Mouse (Mus musculus): ENCODE data around the gene Lrp3. TPM values are rescaled to one million over a fixed set of nuclear protein-coding genes. Genes with fewer than 3 reads are reported as not detected.

The Lrp3 gene
- polyA plus RNA-seq, 1 experiment from 2014 or later = 4.2 TPM

GRCm38 (mm10) chr7:35220694-35221365 lies 5.5 kb upstream of the Lrp3 start:
- no peaks in the 10 kb centered on the region; the same call in 1 of the 2 replicates for H3K4me1 ChIP-seq
- 66% methylated on average over 9 of the region's 9 CpGs for WGBS
- no peak overlapping the region for H3K27ac ChIP-seq
- no peak overlapping the region for H3K4me3 ChIP-seq
- H3K9me3 ChIP-seq = no peaks in the 10 kb centered on the region
- peaks cover 25% of the 10 kb centered on the region for H3K27me3 ChIP-seq (ENCODE audit: insufficient read depth, poor library complexity, severe bottlenecking)
- H3K36me3 ChIP-seq = no peaks in the 10 kb centered on the region
- no peak for DNase-seq (ENCODE audit: low spot score)

- Histone ChIP-seq H3K27me3 (ENCODE audit: insufficient read depth, poor library complexity, severe bottlenecking) (peaks cover 31% of the 10 kb centered on the region), H3K4me1 (peaks cover 18% of the 10 kb centered on the region), H3K36me3 (no peaks in the 10 kb centered on the region), H3K9me3 (no peaks in the 10 kb centered on the region), H3K27ac (0 out of 2 replicates have a peak overlapping the region, but pooled peaks have one; percentile 86), H3K4me3 (peak overlapping the region; percentile 73)
- WGBS = 49% methylated on average over 5 of the region's 5 CpGs
- DNase-seq (ENCODE audit: low spot score) = no peak
Measured at GRCm38 (mm10) chr7:35215731-35216130, 433 bp upstream of the Lrp3 start.

GRCm38 (mm10) chr7:35214442-35215222 lies 666 bp downstream of the Lrp3 start:
- Histone ChIP-seq H3K4me1 (peaks cover 18% of the 10 kb centered on the region), H3K27ac (peak overlapping the region; percentile 86), H3K27me3 (ENCODE audit: insufficient read depth, poor library complexity, severe bottlenecking) (peaks cover 31% of the 10 kb centered on the region), H3K4me3 (peak overlapping the region; percentile 73), H3K36me3 (no peaks in the 10 kb centered on the region), H3K9me3 (no peaks in the 10 kb centered on the region)
- DNase-seq (ENCODE audit: low spot score) = no peak
- 12% methylated on average over 77 of the region's 79 CpGs for WGBS

GRCm38 (mm10) chr7:35211791-35212190 lies 3.5 kb downstream of the Lrp3 start:
- H3K4me1 ChIP-seq = peaks cover 18% of the 10 kb centered on the region
- no peak overlapping the region for H3K27ac ChIP-seq
- no peak overlapping the region for H3K4me3 ChIP-seq
- H3K27me3 ChIP-seq (ENCODE audit: insufficient read depth, poor library complexity, severe bottlenecking) = peaks cover 14% of the 10 kb centered on the region
- H3K36me3 ChIP-seq = peaks cover 3% of the 10 kb centered on the region; the same call in 1 of the 2 replicates
- H3K9me3 ChIP-seq = no peaks in the 10 kb centered on the region
- no peak for DNase-seq (ENCODE audit: low spot score)
- WGBS = 81% methylated on average over 4 of the region's 4 CpGs

GRCm38 (mm10) chr7:35199755-35200154 lies 15.5 kb downstream of the Lrp3 start:
- Histone ChIP-seq H3K36me3 (peaks cover 42% of the 10 kb centered on the region), H3K9me3 (no peaks in the 10 kb centered on the region), H3K27ac (no peak overlapping the region), H3K27me3 (ENCODE audit: insufficient read depth, poor library complexity, severe bottlenecking) (0 out of 2 replicates have a peak, but pooled peaks cover 3% of the 10 kb centered on the region), H3K4me1 (no peaks in the 10 kb centered on the region), H3K4me3 (no peak overlapping the region)
- no peak for DNase-seq (ENCODE audit: low spot score)

- no peak overlapping the region for H3K4me3 ChIP-seq
- H3K27ac ChIP-seq = no peak overlapping the region
- H3K36me3 ChIP-seq = peaks cover 37% of the 10 kb centered on the region
- no peaks in the 10 kb centered on the region for H3K4me1 ChIP-seq
- H3K27me3 ChIP-seq (ENCODE audit: insufficient read depth, poor library complexity, severe bottlenecking) = peaks cover 7% of the 10 kb centered on the region
- 84% methylated on average over 12 of the region's 12 CpGs for WGBS
- DNase-seq (ENCODE audit: low spot score) = no peak
- no peaks in the 10 kb centered on the region for H3K9me3 ChIP-seq
Measured at GRCm38 (mm10) chr7:35198981-35199754, 16.1 kb downstream of the Lrp3 start.

GRCm38 (mm10) chr7:35197022-35197421 lies 18.3 kb downstream of the Lrp3 start:
- Histone ChIP-seq H3K36me3 (peaks cover 17% of the 10 kb centered on the region), H3K4me1 (0 out of 2 replicates have a peak, but pooled peaks cover 4% of the 10 kb centered on the region), H3K27ac (no peak overlapping the region), H3K4me3 (no peak overlapping the region), H3K27me3 (ENCODE audit: insufficient read depth, poor library complexity, severe bottlenecking) (peaks cover 19% of the 10 kb centered on the region), H3K9me3 (no peaks in the 10 kb centered on the region)
- DNase-seq (ENCODE audit: low spot score) = no peak
- WGBS = 69% methylated on average over 2 of the region's 2 CpGs

GRCm38 (mm10) chr7:35191276-35191675 lies 24.0 kb downstream of the Lrp3 start:
- DNase-seq (ENCODE audit: low spot score) = no peak
- Histone ChIP-seq H3K27ac (no peak overlapping the region), H3K27me3 (ENCODE audit: insufficient read depth, poor library complexity, severe bottlenecking) (peaks cover 68% of the 10 kb centered on the region), H3K4me1 (peaks cover 10% of the 10 kb centered on the region; the same call in 1 of the 2 replicates), H3K9me3 (no peaks in the 10 kb centered on the region), H3K4me3 (no peak overlapping the region), H3K36me3 (no peaks in the 10 kb centered on the region)
- WGBS = 9% methylated on average over 2 of the region's 2 CpGs

- Histone ChIP-seq H3K4me1 (peaks cover 26% of the 10 kb centered on the region), H3K27ac (no peak overlapping the region), H3K9me3 (no peaks in the 10 kb centered on the region), H3K36me3 (no peaks in the 10 kb centered on the region), H3K27me3 (ENCODE audit: insufficient read depth, poor library complexity, severe bottlenecking) (peaks cover 83% of the 10 kb centered on the region), H3K4me3 (no peak overlapping the region)
- DNase-seq (ENCODE audit: low spot score) = no peak
- 57% methylated on average over 5 of the region's 5 CpGs for WGBS
Measured at GRCm38 (mm10) chr7:35189699-35190098, 25.6 kb downstream of the Lrp3 start.

- peak within 1 kb of the TSS; percentile 57 for H3K4me3 ChIP-seq
- WGBS = 2% methylated on average over 40 of the region's 43 CpGs
- peaks cover 69% of the 10 kb centered on the region for H3K27me3 ChIP-seq (ENCODE audit: insufficient read depth, poor library complexity, severe bottlenecking)
- H3K9me3 ChIP-seq = no peaks in the 10 kb centered on the region
- peaks cover 20% of the 10 kb centered on the region for H3K4me1 ChIP-seq
- H3K36me3 ChIP-seq = no peaks in the 10 kb centered on the region
- DNase-seq (ENCODE audit: low spot score) = no peak
- peak within 1 kb of the TSS; percentile 39 for H3K27ac ChIP-seq
Measured at GRCm38 (mm10) chr7:35185889-35186569, 29.3 kb downstream of the Lrp3 start, which contains the start of gene Slc7a10. Slc7a10 (plus strand) TSS chr7:35186385.

GRCm38 (mm10) chr7:35184833-35185724 lies 30.2 kb downstream of the Lrp3 start:
- Histone ChIP-seq H3K36me3 (no peaks in the 10 kb centered on the region), H3K4me3 (peak overlapping the region; percentile 57), H3K27me3 (ENCODE audit: insufficient read depth, poor library complexity, severe bottlenecking) (peaks cover 63% of the 10 kb centered on the region), H3K9me3 (no peaks in the 10 kb centered on the region), H3K27ac (peak overlapping the region; percentile 39; the same call in 1 of the 2 replicates), H3K4me1 (peaks cover 20% of the 10 kb centered on the region)
- DNase-seq (ENCODE audit: low spot score) = no peak
- WGBS = 2% methylated on average over 54 of the region's 54 CpGs

Measured in heart, embryonic 10.5 days (tissue).